Mouse (Mus musculus): ENCODE results near the gene Tbr1.

Tbr1 gene

GRCm38 (mm10) chr2:61837243-61837806, 34.6 kb downstream of the Tbr1 start:
- TF ChIP-seq GATA4 (IDR thresholded peaks at IDR 0.05; ENCODE audit: insufficient replicate concordance, low read length): no peak

All from liver, adult (tissue).